Mouse (Mus musculus) gastrocnemius, postnatal 25 days (tissue): ENCODE measurements at regions not wholly inside any gene's neighbourhood (a gene's known extent, or its start where the extent isn't known, plus 50 kb on each side); places are given as distances from the start of the nearest gene placed in this dataset.

Experiments
- DNase-seq: peaks from one replicate; pipeline ENCODE4 v3.0.0; 2022

GRCm38 (mm10) chr3:128787686-128788085, 412.0 kb upstream of the Pitx2 start:
- no peak for DNase-seq

- no peak for DNase-seq
These were observed 403.7 kb upstream of the Pitx2 start for GRCm38 (mm10) chr3:128795931-128796330.

DNA sequence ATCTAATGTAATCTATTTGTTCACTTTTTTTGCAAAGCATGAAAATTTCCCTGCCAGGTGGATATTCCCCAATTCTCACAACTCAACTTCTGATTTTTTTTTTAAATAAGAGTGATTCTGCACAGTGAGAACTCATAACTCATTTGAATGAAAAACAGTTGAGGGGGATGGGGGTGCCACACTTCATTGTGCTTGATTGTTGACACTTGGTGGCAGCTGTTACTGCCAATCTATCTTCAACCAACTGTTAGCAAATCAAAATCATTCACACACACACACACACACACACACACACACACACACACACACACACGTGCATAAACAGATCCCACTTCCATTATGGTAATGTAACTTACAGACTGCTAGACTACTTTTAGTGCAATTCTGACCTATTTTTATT, 401.8 kb upstream of the Pitx2 start:
- DNase-seq: no peak

GRCm38 (mm10) chr3:128829371-128830160, 370.1 kb upstream of the Pitx2 start:
- no peak for DNase-seq

DNA sequence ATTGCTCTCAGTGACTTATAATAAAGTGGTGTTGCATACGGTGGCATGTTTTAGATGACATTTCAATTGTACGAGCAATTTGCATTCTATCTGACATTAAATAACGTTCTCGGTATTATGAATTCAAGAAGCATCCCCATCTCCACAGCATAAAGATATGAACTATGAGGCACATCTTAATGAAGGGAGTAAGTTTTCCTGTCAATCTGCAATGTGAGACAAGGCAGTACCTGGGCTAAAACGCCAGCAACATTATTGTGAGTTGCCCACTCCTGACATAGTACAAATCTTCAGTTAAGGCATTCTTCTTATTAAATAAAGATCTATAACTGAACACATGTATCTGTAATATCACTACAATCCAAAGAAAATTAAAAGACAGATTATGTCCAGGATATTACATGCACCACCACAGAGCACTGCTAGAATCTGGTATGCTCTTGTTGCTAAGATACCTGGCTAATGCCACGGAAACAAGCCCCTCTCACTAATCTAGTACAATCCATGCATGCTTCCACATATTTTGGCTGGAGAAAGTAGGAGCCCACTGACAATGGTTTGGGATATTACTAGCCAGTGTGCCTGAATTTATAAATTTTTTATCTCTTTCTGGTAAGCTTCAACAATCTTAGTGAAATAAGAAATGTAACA, 349.2 kb upstream of the Pitx2 start:
- no peak for DNase-seq

- DNase-seq: no peak
These were observed 343.2 kb upstream of the Pitx2 start for GRCm38 (mm10) chr3:128856515-128856914.

DNA sequence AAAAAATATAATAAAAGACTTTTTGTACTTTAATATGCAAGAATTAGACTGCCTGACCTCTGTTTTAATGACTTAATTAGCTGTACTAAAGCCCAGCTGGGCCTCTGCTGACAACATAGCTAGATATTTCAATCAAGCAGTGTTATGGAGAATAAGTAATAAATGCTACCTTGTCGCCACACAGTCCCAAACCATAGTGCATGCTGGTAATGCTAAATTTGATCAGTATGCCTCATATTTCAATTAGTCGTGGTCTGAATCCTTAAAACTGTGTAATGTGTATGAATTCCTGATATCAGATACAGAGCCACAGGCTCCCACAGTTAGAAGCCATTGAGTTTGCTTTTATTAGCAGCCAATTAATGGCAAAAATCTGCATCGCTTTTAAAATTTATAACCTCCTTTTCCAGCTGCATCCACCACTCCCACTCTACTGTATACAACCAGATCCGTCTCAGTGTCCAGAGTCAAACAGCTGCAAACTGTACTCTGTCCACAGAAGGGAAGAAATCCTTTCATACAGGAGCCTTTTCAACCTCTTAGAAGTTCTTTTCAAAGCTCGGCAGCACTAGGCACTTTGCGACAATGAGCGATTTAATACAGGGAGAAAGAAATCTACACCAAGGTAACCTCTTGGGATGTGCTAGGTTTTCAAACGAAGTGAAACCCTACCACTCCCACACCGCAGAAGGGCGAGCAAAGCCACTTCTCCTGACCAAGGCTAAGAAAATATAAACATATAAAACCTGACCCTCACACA, 317.8 kb upstream of the Pitx2 start:
- no peak for DNase-seq

GRCm38 (mm10) chr3:128883636-128884195, 316.0 kb upstream of the Pitx2 start:
- no peak for DNase-seq

DNA sequence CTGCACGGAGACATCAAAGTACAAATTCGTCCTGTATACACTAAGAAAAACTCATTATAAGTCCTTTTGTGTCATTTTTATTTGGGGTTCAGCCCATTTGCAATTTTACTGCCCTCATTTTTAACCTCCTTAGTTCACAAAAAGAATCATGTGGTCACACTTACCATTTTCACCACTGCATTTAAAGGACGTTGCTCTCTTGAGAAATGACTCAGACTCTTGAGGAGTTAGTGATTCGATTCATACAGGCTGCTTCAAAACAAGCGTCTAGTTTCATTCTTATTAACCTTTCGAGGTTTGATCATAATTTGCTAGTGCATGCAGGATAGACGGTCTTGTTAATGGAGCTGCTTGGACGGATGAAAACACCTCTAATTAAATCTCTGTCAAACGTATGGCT, 313.0 kb upstream of the Pitx2 start:
- DNase-seq: no peak

DNA sequence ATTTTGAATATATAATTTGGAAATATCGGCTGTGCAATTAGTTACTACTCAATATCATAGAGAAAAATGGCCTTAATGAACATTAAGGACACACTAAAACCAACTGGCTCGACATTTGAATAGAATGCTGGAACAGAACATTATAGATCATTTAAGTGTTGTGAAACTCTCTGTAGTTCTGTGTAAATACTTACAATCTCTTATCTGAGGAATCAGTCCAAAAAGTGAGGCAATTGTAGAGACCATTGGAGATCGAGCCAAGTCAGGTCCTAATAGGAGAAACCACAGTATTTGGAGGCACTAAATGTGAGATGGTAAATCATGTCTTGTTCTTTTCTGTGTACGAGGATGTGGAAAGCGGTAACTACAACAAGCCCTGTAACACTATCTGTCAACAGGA, 308.6 kb upstream of the Pitx2 start:
- no peak for DNase-seq

GRCm38 (mm10) chr3:128896628-128897027, 303.1 kb upstream of the Pitx2 start:
- DNase-seq: no peak

DNA sequence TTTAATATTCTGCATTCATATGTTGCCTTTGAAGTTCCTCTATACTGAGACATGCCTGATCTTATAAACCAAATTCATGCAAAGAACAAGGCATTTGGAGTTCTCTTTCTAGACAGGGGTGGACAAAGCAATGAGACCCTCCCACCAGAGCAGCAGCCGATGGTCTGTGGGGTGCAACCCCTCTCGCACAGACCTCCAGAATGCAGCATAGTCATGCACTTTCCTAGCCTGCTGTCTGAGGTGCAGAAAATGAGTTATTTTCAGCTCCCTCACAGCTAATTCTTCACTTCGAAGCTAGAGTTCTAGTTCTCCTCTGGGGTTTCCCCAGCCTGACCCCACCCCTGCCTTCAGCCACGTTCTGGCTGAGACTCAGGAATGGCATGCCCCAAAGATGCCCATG, 288.6 kb upstream of the Pitx2 start:
- DNase-seq: no peak

DNA sequence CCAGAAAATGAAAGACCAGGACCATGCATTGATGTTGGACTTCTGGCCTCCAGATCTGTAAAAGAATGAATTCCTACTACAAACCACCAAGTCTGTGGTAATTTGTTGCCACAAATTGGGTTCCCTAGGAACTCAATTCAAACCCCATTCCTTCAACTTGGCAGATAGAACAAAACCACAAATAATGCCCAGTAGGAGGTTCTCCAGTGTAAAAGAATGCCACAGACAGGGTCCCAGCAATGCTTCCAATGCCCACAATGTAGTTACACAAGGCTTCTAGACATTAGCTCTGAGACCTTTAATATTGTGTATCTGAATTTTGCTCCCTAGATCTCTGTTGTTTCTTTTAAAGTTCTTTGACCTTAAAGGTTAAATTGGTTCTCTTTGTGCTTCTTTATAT, 278.2 kb upstream of the Pitx2 start:
- no peak for DNase-seq

DNA sequence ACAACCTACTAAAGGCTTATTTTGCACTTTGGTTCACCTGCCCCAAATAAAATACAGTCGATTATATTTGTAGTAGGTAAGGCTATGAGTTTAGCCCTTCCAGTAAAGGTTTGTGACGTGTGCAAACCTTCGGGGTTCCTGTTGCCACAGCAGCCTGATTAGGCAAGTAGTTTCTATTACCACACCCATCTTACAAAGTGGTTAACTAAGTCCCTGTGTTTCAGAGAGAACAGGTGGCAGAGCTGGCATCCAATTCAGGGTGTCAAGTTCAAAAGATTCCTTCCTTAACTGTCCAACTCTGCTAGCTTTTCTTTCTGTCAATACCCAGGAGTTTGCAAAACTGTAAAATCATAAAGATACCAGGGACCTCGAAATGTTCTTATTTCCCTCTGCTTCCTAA, 277.5 kb upstream of the Pitx2 start:
- no peak for DNase-seq

DNA sequence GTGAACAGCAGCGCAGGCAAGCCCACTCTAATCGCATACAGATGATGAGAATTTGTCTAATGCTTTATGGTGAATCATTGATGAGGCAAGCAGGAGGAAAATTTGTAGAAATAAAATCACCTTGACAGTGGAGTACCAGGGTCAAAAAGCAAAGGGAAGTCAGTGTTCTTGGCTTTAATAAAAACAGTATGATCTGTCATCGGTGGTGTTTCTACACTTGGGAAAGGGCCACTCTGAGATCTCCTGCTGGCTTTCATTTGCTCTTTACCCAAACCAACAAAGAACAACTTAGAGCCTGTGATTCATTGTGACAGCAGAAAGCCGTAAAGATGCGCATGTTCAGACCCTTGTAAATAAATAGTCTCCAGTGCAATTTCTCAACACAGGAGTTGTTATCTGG, 261.1 kb upstream of the Pitx2 start:
- no peak for DNase-seq

GRCm38 (mm10) chr3:128941156-128941555, 258.5 kb upstream of the Pitx2 start:
- DNase-seq: no peak

DNA sequence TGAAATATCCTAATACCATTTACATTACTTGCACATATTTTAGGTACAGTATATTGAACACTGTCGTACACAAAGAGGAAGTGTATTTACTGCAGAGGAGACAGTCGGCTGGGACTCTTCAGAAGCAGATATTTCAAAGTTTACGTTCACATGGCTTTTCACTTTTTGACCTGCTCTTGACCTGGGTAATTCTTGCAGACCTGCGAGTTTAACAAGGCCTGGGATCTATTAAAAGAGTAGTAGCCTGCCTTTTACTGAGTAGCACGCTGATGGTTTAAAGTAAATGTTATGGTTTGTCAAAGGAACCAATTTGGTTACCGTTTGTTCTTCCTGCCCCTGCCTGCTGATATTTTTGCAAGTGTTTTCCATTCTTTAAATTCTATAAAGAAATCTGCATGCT, 255.0 kb upstream of the Pitx2 start:
- DNase-seq: no peak

- no peak for DNase-seq
These were observed 244.8 kb upstream of the Pitx2 start for GRCm38 (mm10) chr3:128954886-128955285.

- DNase-seq: no peak
These were observed 222.9 kb upstream of the Pitx2 start for GRCm38 (mm10) chr3:128976752-128977151.

- DNase-seq: peak; percentile 43
These were observed 209.3 kb upstream of the Pitx2 start for GRCm38 (mm10) chr3:128990183-128990912.

DNA sequence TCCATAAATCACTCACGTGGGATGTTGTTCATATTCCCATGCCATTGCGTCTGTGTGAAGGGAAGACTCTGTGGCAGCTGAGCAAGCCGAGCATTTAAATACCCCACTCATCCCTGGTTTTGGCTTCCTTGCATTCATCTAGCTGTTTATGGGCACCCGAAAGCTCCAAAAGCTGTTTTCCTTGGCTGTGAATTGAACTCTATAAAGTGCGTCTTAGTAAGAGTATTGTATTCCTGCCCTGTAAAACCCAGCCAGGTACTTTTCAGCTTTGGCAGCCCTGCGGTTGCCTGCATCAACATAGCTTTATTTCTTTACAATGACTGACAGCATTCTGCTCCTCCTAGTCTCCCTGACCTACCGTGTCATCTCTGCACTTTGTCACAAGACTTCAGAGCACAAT, 196.8 kb upstream of the Pitx2 start:
- DNase-seq: no peak

- DNase-seq: no peak
These were observed 195.6 kb upstream of the Pitx2 start for GRCm38 (mm10) chr3:129004085-129004484.
